Mouse (Mus musculus) leukemia stem cell, adult 10-12 weeks (primary cell): Measurements from ENCODE around the gene Sf3b5. TPM values are rescaled to one million over a fixed set of nuclear protein-coding genes. Genes with fewer than 3 reads are reported as not detected.

ENCODE experiments used
- polyA plus RNA-seq: library from polyadenylated mRNA; stranded (reverse); fragments of >175 nt; gene quantifications from 2 replicates; pipeline ENCODE4 v1.2.3, GENCODE M21; 2012; ENCODE audit warnings: low replicate concordance

Gene Sf3b5
- 71.8 and 80.7 TPM in 2 replicates for polyA plus RNA-seq

DNA sequence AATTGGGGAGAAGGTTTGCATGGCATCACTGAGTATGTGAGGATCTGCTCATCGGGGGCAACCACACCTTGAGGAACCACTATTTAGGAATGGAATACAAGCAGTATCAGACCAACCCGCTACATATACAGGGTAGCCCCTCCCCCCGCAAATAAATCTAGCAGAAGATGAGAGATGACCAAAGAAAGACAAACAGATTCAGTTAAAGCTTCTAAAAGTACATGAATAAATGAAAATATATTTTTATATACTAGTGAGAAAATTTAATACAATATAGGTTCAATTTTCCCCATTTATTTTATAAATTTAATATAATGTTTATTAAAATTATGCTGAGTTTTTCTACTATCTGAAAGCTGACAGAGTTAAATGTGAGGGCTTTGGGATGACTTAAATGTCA, at the start of gene Sf3b5:
Gene Sf3b5, plus strand, starts transcription at position 301 of the 400 bp plus-strand sequence.

DNA sequence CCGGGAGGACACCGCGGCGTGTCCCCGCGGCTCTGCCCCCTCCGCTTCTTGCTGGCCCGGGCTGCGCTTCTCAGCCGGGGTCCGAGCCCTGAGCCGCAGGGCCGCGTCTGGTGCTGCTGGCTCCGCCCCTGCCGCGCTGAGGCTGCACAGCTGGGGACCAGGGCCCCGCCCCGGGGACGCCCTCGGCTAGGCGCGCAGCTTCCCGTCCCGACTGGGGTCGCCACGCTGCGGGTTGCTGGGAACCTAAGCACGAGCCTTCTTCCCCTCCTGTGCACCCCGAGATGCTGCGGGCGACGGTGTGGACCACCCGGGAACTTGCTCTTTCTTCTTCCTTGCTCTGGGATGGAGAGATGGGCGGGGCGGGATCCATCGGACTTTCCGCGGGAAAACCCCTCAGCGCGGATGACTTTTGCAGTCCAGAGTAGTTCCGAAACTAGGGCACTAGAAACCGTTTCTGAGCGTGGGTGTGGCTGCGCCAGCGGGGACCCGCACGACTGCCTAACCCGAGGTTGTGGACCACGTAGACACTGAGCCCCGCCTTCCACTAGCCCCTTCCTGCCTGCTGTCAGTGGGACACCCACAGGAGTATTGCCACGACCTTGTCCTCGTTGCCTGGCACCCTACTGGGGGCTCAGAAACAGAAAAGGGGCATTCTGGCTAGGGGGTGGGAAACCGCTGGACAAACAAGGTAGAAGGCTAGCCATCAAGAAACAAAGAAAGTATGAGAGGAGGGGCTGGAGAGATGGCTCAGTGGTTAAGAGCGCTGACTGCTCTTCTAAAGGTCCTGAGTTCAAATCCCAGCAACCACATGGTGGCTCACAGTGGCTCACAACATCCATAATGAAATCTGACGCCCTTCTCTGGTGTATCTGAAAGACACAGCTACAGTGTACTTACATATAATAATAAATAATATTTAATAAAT, 40.7 kb upstream of the Sf3b5 start, which contains the start of gene Stx11:
Gene Stx11, minus strand, starts transcription at position 148 of the 925 bp plus-strand sequence.

Other genes starting within 250 kb of the Sf3b5 start
- 0.98 and 1.3 TPM in 2 replicates for gene Utrn, start 136.0 kb upstream of the Sf3b5 start, polyA plus RNA-seq
- 16.3 and 17.3 TPM in 2 replicates for gene Stx11, start 41.0 kb upstream of the Sf3b5 start, polyA plus RNA-seq
- gene Plagl1, start 55.2 kb downstream of the Sf3b5 start, polyA plus RNA-seq = 0.11 and 0.21 TPM in 2 replicates
- gene Zc2hc1b, start 172.7 kb downstream of the Sf3b5 start, polyA plus RNA-seq = not detected in 2 replicates
- 5.8 and 15.4 TPM in 2 replicates for gene Ltv1, start 187.8 kb downstream of the Sf3b5 start, polyA plus RNA-seq